Mouse (Mus musculus) lung, postnatal 0 days (tissue): Measurements from ENCODE around the gene Pih1d1.

Experiments used
- CTCF ChIP-seq: IDR thresholded peaks from 2 replicates; pipeline ENCODE4 v1.5.1; 2016; ENCODE audit warnings: antibody characterized with exemption, mild to moderate bottlenecking
- EP300 ChIP-seq: IDR thresholded peaks from 2 replicates; pipeline ENCODE4 v1.6.1; 2016; ENCODE audit warnings: antibody characterized with exemption, mild to moderate bottlenecking, control low read depth

DNA sequence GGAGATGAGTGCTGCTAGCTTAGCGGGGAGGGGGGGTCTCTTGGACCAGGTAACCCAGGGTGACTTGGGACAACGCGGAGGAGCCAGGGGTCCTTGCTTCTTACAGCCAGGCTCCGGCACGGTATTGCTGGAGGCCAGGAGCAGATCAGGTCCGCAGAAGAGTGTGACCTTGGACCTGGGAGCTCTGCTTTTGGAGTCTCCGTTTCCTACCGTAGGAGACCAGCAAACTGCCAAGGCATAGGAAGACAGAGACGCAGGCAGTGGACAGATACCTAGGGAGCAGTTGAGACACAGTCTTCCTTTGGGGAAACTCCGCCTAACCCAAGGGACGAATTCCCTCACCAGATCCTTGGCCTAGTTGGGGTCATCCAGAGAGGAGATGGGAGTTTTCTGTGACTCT, 11.6 kb downstream of the Pih1d1 start:
- TF ChIP-seq CTCF (no peak), EP300 (no peak)
